Mouse (Mus musculus) liver, embryonic 13.5 days (tissue): ENCODE measurements at regions not wholly inside any gene's neighbourhood (a gene's known extent, or its start where the extent isn't known, plus 50 kb on each side); places are given as distances from the start of the nearest gene placed in this dataset.

Experiments
- ATAC-seq: fragments of 200-750 bp; cut with Nextera tagmentation; 2 replicates; pipeline ENCODE4 v1.8.0; 2017; ENCODE audit warnings: low read depth, mild to moderate bottlenecking, moderate number of reproducible peaks, moderate library complexity
- DNase-seq: peaks from one replicate; pipeline ENCODE4 v3.0.0; 2022
- H3K27ac ChIP-seq: fragments of 300-500 bp; sonication (generic); 2 replicates; pipeline ENCODE4 v1.5.1; 2015; ENCODE audit warnings: moderate library complexity, mild to moderate bottlenecking, inconsistent platforms
- H3K27me3 ChIP-seq: fragments of 300-500 bp; sonication (generic); 2 replicates; pipeline ENCODE4 v1.6.1; 2015; ENCODE audit warnings: mild to moderate bottlenecking, inconsistent platforms
- H3K36me3 ChIP-seq: fragments of 300-500 bp; sonication (generic); 2 replicates; pipeline ENCODE4 v1.6.1; 2015; ENCODE audit warnings: mild to moderate bottlenecking, inconsistent platforms
- H3K4me1 ChIP-seq: fragments of 300-500 bp; sonication (generic); replicated peaks from 2 replicates; pipeline ENCODE4 v1.6.1; 2015; ENCODE audit warnings: inconsistent platforms
- H3K4me2 ChIP-seq: fragments of 300-500 bp; sonication (generic); 2 replicates; pipeline ENCODE4 v1.6.1; 2015; ENCODE audit warnings: inconsistent platforms, mild to moderate bottlenecking, moderate library complexity
- H3K4me3 ChIP-seq: fragments of 300-500 bp; sonication (generic); replicated peaks from 2 replicates; pipeline ENCODE4 v1.5.1; 2015; ENCODE audit warnings: mild to moderate bottlenecking, inconsistent platforms
- H3K9ac ChIP-seq: fragments of 300-500 bp; sonication (generic); 2 replicates; pipeline ENCODE4 v1.6.1; 2015; ENCODE audit warnings: mild to moderate bottlenecking, inconsistent platforms
- H3K9me3 ChIP-seq: fragments of 300-500 bp; sonication (generic); replicated peaks from 2 replicates; pipeline ENCODE4 v1.6.1; 2016; ENCODE audit warnings: inconsistent platforms
- WGBS: fragments of 180-500 bp; shearing (Covaris S2); methylation state at CpG from one replicate; pipeline ENCODE4 v1.1.7; 2015; ENCODE audit not compliant: insufficient replicate concordance; 5-methylcytosine and 5-hydroxymethylcytosine counted together

DNA sequence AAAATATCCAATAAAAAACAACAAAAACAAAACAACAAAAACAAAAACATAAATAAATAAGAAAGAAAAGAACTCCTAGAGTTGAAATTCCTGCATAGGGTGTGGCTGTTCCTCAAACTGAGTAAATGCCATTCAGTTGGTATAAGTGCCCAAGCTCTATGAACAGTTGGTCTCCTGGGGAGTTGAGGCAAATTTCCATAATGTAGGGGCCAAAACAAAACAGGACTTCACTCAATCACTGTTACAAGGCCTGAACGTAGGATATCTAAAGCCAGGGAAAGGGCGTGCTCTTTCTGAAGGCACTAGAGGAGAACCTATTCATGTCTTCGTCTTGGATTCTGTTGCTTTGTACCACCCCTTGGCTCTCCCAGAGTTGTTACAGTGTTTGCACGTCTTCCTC is 188.5 kb upstream of the Maf start:
- Histone ChIP-seq H3K36me3 (no peaks in the 10 kb centered on the region), H3K9ac (no peak overlapping the region), H3K27ac (no peak overlapping the region), H3K4me2 (no peak overlapping the region), H3K9me3 (no peaks in the 10 kb centered on the region), H3K4me3 (no peak overlapping the region), H3K4me1 (no peaks in the 10 kb centered on the region), H3K27me3 (no peaks in the 10 kb centered on the region)
- ATAC-seq (no peak), DNase-seq (no peak)
- WGBS = 73% methylated on average over 4 of the region's 4 CpGs

GRCm38 (mm10) chr8:115888278-115888677 is 180.7 kb upstream of the Maf start:
- H3K27ac ChIP-seq = no peak overlapping the region
- DNase-seq (no peak), ATAC-seq (no peak)
- H3K4me1 ChIP-seq = no peaks in the 10 kb centered on the region
- no peaks in the 10 kb centered on the region for H3K36me3 ChIP-seq
- no peak overlapping the region for H3K4me2 ChIP-seq
- no peak overlapping the region for H3K9ac ChIP-seq
- no peaks in the 10 kb centered on the region for H3K27me3 ChIP-seq
- no peaks in the 10 kb centered on the region for H3K9me3 ChIP-seq
- H3K4me3 ChIP-seq = no peak overlapping the region
- 50% methylated on average over 4 of the region's 4 CpGs for WGBS

- H3K9me3 ChIP-seq = no peaks in the 10 kb centered on the region
- DNase-seq = no peak
- no peak for ATAC-seq
- H3K9ac ChIP-seq = no peak overlapping the region
- H3K27me3 ChIP-seq = no peaks in the 10 kb centered on the region
- no peak overlapping the region for H3K27ac ChIP-seq
- H3K4me3 ChIP-seq = no peak overlapping the region
- no peaks in the 10 kb centered on the region for H3K4me1 ChIP-seq
- H3K36me3 ChIP-seq = no peaks in the 10 kb centered on the region
- no peak overlapping the region for H3K4me2 ChIP-seq
- 48% methylated on average over 2 of the region's 2 CpGs for WGBS
These were observed 177.6 kb upstream of the Maf start for GRCm38 (mm10) chr8:115885121-115885743.

GRCm38 (mm10) chr8:115883808-115884207 is 176.2 kb upstream of the Maf start:
- no peak overlapping the region for H3K4me3 ChIP-seq
- H3K27ac ChIP-seq = no peak overlapping the region
- 40% methylated on average over 3 of the region's 3 CpGs for WGBS
- no peaks in the 10 kb centered on the region for H3K4me1 ChIP-seq
- H3K9me3 ChIP-seq = no peaks in the 10 kb centered on the region
- ATAC-seq (no peak), DNase-seq (no peak)
- H3K9ac ChIP-seq = no peak overlapping the region
- no peak overlapping the region for H3K4me2 ChIP-seq
- H3K36me3 ChIP-seq = no peaks in the 10 kb centered on the region
- H3K27me3 ChIP-seq = no peaks in the 10 kb centered on the region

DNA sequence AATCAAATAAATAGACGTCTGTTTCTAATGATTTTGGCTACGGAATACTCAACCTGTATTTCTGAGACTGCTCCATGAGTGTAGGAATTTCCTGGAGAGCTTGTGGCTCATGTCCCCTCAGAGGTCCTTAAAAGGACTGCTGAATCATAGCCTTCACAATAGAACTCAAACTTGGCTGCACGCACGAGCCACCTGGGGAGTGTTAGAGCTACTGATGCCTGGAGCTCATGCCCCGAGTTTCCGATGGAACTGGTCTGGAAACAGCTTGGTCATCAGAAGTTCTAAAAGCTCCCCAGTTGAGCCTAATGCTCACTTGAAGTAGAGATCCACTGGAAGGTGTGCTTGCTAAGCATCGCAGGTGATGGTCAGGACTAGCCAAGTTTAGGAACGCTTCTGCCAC is 174.3 kb upstream of the Maf start:
- Histone ChIP-seq H3K4me1 (no peaks in the 10 kb centered on the region), H3K9me3 (no peaks in the 10 kb centered on the region), H3K4me2 (no peak overlapping the region), H3K36me3 (no peaks in the 10 kb centered on the region), H3K9ac (no peak overlapping the region), H3K27ac (no peak overlapping the region), H3K27me3 (no peaks in the 10 kb centered on the region), H3K4me3 (no peak overlapping the region)
- ATAC-seq (no peak), DNase-seq (no peak)
- 72% methylated on average over 8 of the region's 8 CpGs for WGBS

- Histone ChIP-seq H3K27ac (no peak overlapping the region), H3K4me2 (no peak overlapping the region), H3K4me3 (no peak overlapping the region), H3K4me1 (no peaks in the 10 kb centered on the region), H3K27me3 (no peaks in the 10 kb centered on the region), H3K9me3 (no peaks in the 10 kb centered on the region), H3K9ac (no peak overlapping the region), H3K36me3 (no peaks in the 10 kb centered on the region)
- no peak for DNase-seq
- ATAC-seq = no peak
- WGBS = 75% methylated on average over 7 of the region's 7 CpGs
These were observed 167.2 kb upstream of the Maf start for GRCm38 (mm10) chr8:115874789-115875188.

- Histone ChIP-seq H3K36me3 (no peaks in the 10 kb centered on the region), H3K4me1 (no peaks in the 10 kb centered on the region), H3K27ac (no peak overlapping the region), H3K27me3 (no peaks in the 10 kb centered on the region), H3K9me3 (no peaks in the 10 kb centered on the region), H3K4me2 (no peak overlapping the region), H3K4me3 (no peak overlapping the region), H3K9ac (no peak overlapping the region)
- DNase-seq (no peak), ATAC-seq (no peak)
- WGBS = 56% methylated on average over 5 of the region's 5 CpGs
These were observed 163.8 kb upstream of the Maf start for GRCm38 (mm10) chr8:115871381-115871780.

DNA sequence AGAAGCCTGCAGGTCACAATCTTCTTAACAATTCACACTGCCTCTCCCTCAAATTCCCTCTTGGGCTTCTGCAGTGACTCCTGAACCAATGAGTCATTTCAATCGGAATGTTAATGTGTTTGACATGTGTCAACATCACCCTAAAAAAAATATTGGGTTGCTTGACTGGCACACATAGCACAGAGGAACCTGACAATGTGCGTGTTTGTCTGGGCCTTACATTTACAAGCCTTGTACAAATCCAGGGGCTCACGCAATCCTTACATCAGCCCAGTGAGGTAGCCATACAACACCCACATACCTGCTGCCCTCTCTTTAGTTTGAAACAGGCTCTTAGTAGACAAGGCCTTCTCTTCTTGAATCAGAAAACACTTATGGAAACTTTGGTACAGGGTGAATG is 153.8 kb upstream of the Maf start:
- no peaks in the 10 kb centered on the region for H3K9me3 ChIP-seq
- H3K27me3 ChIP-seq = no peaks in the 10 kb centered on the region
- H3K36me3 ChIP-seq = no peaks in the 10 kb centered on the region
- H3K27ac ChIP-seq = no peak overlapping the region
- no peaks in the 10 kb centered on the region for H3K4me1 ChIP-seq
- ATAC-seq (no peak), DNase-seq (no peak)
- no peak overlapping the region for H3K9ac ChIP-seq
- WGBS = 63% methylated on average over 3 of the region's 3 CpGs
- no peak overlapping the region for H3K4me3 ChIP-seq
- no peak overlapping the region for H3K4me2 ChIP-seq

- ATAC-seq (no peak), DNase-seq (no peak)
- Histone ChIP-seq H3K27ac (no peak overlapping the region), H3K4me2 (no peak overlapping the region), H3K4me3 (no peak overlapping the region), H3K9ac (no peak overlapping the region), H3K36me3 (no peaks in the 10 kb centered on the region), H3K27me3 (no peaks in the 10 kb centered on the region), H3K4me1 (no peaks in the 10 kb centered on the region), H3K9me3 (no peaks in the 10 kb centered on the region)
- WGBS = 77% methylated on average over 8 of the region's 8 CpGs
These were observed 151.8 kb upstream of the Maf start for GRCm38 (mm10) chr8:115859406-115859805.

DNA sequence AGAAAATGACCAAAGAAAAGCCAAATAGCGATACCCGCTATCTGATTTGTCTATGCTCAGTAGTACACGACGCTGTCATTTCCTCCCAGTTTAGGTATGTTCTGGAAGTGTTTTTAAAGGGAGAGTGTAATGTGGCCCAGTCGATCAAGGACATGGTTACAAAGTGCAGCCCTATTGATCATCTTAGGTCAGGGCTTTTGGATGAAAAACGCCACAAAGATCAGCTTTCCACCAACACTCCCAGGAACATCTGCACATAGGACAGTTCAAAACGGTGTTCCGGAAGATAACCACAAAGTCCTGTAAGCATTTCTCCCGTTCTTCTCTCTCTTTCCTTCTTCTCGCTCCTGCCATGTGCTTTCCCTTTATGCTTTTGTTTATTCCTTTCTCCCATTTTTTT is 149.2 kb upstream of the Maf start:
- Histone ChIP-seq H3K4me2 (no peak overlapping the region), H3K27ac (no peak overlapping the region), H3K36me3 (no peaks in the 10 kb centered on the region), H3K27me3 (no peaks in the 10 kb centered on the region), H3K4me3 (no peak overlapping the region), H3K9me3 (no peaks in the 10 kb centered on the region), H3K9ac (no peak overlapping the region), H3K4me1 (no peaks in the 10 kb centered on the region)
- no peak for ATAC-seq
- WGBS = 73% methylated on average over 10 of the region's 10 CpGs
- no peak for DNase-seq

GRCm38 (mm10) chr8:115855934-115856629 is 148.5 kb upstream of the Maf start:
- H3K4me3 ChIP-seq = no peak overlapping the region
- no peak for ATAC-seq
- H3K4me2 ChIP-seq = no peak overlapping the region
- no peak overlapping the region for H3K9ac ChIP-seq
- no peak for DNase-seq
- no peaks in the 10 kb centered on the region for H3K36me3 ChIP-seq
- WGBS = 67% methylated on average over 8 of the region's 8 CpGs
- H3K27me3 ChIP-seq = no peaks in the 10 kb centered on the region
- H3K4me1 ChIP-seq = no peaks in the 10 kb centered on the region
- no peaks in the 10 kb centered on the region for H3K9me3 ChIP-seq
- H3K27ac ChIP-seq = no peak overlapping the region

- no peak overlapping the region for H3K4me3 ChIP-seq
- no peaks in the 10 kb centered on the region for H3K9me3 ChIP-seq
- H3K27ac ChIP-seq = no peak overlapping the region
- no peaks in the 10 kb centered on the region for H3K4me1 ChIP-seq
- 68% methylated on average over 9 of the region's 9 CpGs for WGBS
- ATAC-seq (no peak), DNase-seq (no peak)
- H3K9ac ChIP-seq = no peak overlapping the region
- H3K27me3 ChIP-seq = no peaks in the 10 kb centered on the region
- no peaks in the 10 kb centered on the region for H3K36me3 ChIP-seq
- H3K4me2 ChIP-seq = no peak overlapping the region
These were observed 146.8 kb upstream of the Maf start for GRCm38 (mm10) chr8:115854209-115854900.
